Mouse (Mus musculus) adrenal gland, postnatal 14 days (tissue): ENCODE results near the gene Usp43. TPM values are rescaled to one million over a fixed set of nuclear protein-coding genes. Genes with fewer than 3 reads are reported as not detected.

Source experiments
- DNase-seq: peaks from one replicate; pipeline ENCODE4 v3.0.0; 2021; ENCODE audit warnings: mixed read lengths
- total RNA-seq: library from RNA; stranded (reverse); gene quantifications from 2 replicates; pipeline ENCODE4 v1.2.3, GENCODE M21; 2021

The Usp43 gene
- total RNA-seq, 1 experiment from 2014 or later = 2.1 TPM

DNA sequence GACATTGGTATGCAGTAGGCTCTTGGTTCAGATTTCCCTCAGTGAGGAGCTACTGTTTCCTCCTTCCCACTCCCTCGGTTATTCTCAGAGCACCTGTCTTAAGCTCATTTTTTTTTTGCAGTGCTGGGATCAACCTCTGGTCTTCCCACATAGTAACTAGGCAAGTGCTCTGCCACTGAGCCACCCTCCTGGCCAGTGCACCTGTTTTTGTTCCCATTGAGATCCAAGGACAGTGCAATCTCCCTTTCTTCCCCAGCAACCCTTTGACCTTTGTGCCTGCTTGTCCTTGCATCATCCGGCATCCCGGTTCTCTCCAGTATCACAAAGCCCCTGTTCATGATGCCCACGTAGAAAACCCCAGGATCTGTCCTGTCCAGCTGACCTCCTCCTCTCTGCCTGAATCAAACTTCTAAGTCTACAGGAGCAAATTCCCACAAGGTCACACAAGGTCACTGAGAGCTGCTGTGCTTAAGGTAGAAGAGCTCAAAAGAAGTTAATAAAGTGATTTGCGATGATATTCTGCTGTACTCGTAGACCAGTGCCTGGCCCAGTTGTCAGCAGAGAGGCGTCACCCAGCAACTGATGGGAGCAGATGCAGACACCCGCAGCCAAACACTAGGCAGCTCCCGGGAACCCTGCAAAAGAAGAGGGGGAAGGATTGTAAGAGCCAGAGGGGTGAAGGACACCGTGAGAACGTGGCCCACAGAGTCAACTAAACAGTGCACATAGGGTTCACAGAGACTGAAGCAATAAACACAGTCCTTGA lies 114.9 kb downstream of the Usp43 start:
- no peak for DNase-seq

DNA sequence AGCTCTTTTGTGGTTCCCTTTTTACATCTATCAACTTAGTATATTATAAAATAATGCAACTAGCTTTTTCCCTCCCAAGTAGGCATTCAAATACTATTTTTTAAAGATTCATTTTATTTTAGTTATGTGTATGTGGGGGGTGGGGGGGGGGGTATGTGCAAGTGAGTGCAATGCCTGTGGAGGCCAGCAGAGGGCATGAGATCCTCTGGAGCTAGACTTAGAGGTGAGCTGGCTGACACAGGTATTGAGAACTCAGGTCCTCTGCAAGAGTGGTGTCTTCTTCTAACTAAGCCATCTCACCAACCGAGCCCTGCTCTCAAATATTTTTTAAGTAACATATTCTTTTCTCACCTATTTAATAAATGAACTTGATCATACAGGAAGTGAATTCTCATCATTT lies 116.4 kb downstream of the Usp43 start:
- no peak for DNase-seq

Other genes starting within 250 kb of the Usp43 start
- not detected in 2 replicates for gene Rcvrn, start 226.8 kb downstream of the Usp43 start, total RNA-seq
- not detected in 2 replicates for gene Glp2r, start 151.0 kb downstream of the Usp43 start, total RNA-seq
- gene Gsg1l2, start 147.5 kb downstream of the Usp43 start, total RNA-seq = not detected in 2 replicates
- not detected in 2 replicates for gene Dhrs7c, start 124.0 kb downstream of the Usp43 start, total RNA-seq
- gene Cfap52, start 43.5 kb upstream of the Usp43 start, total RNA-seq = not detected in 2 replicates
- gene Stx8, start 44.0 kb upstream of the Usp43 start, total RNA-seq = 28.5 and 35.5 TPM in 2 replicates